Mouse (Mus musculus) MEL (cell line): ENCODE results near the gene Ssbp1. TPM values are rescaled to one million over a fixed set of nuclear protein-coding genes. Genes with fewer than 3 reads are reported as not detected.
A peak's percentile ranks its signal among the peaks of the same experiment; 100 is the strongest.

ENCODE experiments used
- DNase-seq: peaks from one replicate; pipeline ENCODE4 v3.0.0; 2011; ENCODE audit warnings: low read depth, low spot score
- H3K27ac ChIP-seq: 2 replicates; pipeline ENCODE4 v1.5.1; 2012; ENCODE audit warnings: low read depth, mild to moderate bottlenecking, control low read depth, low read length, moderate library complexity; ENCODE audit not compliant: control insufficient read depth
- H3K27me3 ChIP-seq, 2 experiments: fragments of 150-350 bp in 1 of 2; sonication (generic) in 1 of 2; 2 replicates each; pipeline ENCODE4 v1.6.1; 2012; ENCODE audit warnings: low read length in 2 of 2, mild to moderate bottlenecking in 2 of 2, improper control_type of control experiment in 1 of 2, moderate library complexity in 1 of 2; ENCODE audit not compliant: insufficient read depth in 2 of 2, control insufficient read depth in 1 of 2
- H3K36me3 ChIP-seq, 2 experiments: 2 replicates each; pipeline ENCODE4 v1.6.1; 2012 to 2014; ENCODE audit warnings: low read length in 2 of 2, improper control_type of control experiment in 1 of 2, inconsistent platforms in 1 of 2, mild to moderate bottlenecking in 1 of 2; ENCODE audit not compliant: insufficient read depth in 2 of 2, control insufficient read depth in 1 of 2
- H3K4me1 ChIP-seq, 2 experiments: fragments of 150-350 bp in 1 of 2; sonication (generic) in 1 of 2; 2 replicates each; pipeline ENCODE4 v1.6.1; 2012; ENCODE audit warnings: low read length in 2 of 2, improper control_type of control experiment in 1 of 2, mild to moderate bottlenecking in 1 of 2; ENCODE audit not compliant: insufficient read depth in 2 of 2, control insufficient read depth in 1 of 2
- H3K4me3 ChIP-seq, 2 experiments: fragments of 150-350 bp in 1 of 2; sonication (generic) in 1 of 2; 2 replicates each; pipeline ENCODE4 v1.5.1; 2012; ENCODE audit warnings: low read depth in 2 of 2, low read length in 2 of 2, mild to moderate bottlenecking in 2 of 2, moderate library complexity in 2 of 2, control low read depth in 1 of 2, improper control_type of control experiment in 1 of 2; ENCODE audit not compliant: control insufficient read depth in 1 of 2, insufficient read depth in 1 of 2
- H3K79me2 ChIP-seq: 2 replicates; pipeline ENCODE4 v1.6.1; 2012; ENCODE audit warnings: mild to moderate bottlenecking, low read length, moderate library complexity; ENCODE audit not compliant: control insufficient read depth, poor library complexity, insufficient read depth
- H3K9ac ChIP-seq: 2 replicates; pipeline ENCODE4 v1.6.1; 2012; ENCODE audit warnings: low read depth, mild to moderate bottlenecking, control low read depth, low read length, moderate library complexity; ENCODE audit not compliant: control insufficient read depth, poor library complexity, severe bottlenecking
- H3K9me3 ChIP-seq: fragments of 150-350 bp; sonication (generic); replicated peaks from 2 replicates; pipeline ENCODE4 v1.6.1; 2012; ENCODE audit warnings: mild to moderate bottlenecking, low read length, improper control_type of control experiment, moderate library complexity; ENCODE audit not compliant: insufficient read depth
- CHD1 ChIP-seq: IDR thresholded peaks from 2 replicates; pipeline ENCODE4 v1.6.1; 2012; ENCODE audit warnings: low read depth, mild to moderate bottlenecking, inconsistent platforms, low read length, improper control_type of control experiment
- CTCF ChIP-seq, 3 experiments: IDR thresholded peaks in 2 of 3; conservative IDR thresholded peaks in 1 of 3; 2 replicates each; pipeline ENCODE4 v1.5.1; 2011 to 2012; ENCODE audit warnings: low read length in 3 of 3, low read depth in 2 of 3, mild to moderate bottlenecking in 2 of 3, improper control_type of control experiment in 1 of 3, inconsistent platforms in 1 of 3, mixed read lengths in 1 of 3, moderate library complexity in 1 of 3; ENCODE audit not compliant: control insufficient read depth in 1 of 3, insufficient read depth in 1 of 3, poor library complexity in 1 of 3, severe bottlenecking in 1 of 3
- ELF1 ChIP-seq: IDR thresholded peaks from 2 replicates; pipeline ENCODE4 v1.6.1; 2014; ENCODE audit warnings: low read depth, mild to moderate bottlenecking, inconsistent platforms, low read length, improper control_type of control experiment, moderate library complexity
- ETS1 ChIP-seq: IDR thresholded peaks from 2 replicates; pipeline ENCODE4 v1.6.1; 2012; ENCODE audit warnings: low read depth, mild to moderate bottlenecking, inconsistent platforms, low read length, improper control_type of control experiment, moderate library complexity
- HCFC1 ChIP-seq: IDR thresholded peaks from 2 replicates; pipeline ENCODE4 v1.6.1; 2012; ENCODE audit warnings: low read depth, mild to moderate bottlenecking, inconsistent platforms, low read length, improper control_type of control experiment, moderate library complexity
- JUND ChIP-seq: IDR thresholded peaks from 2 replicates; pipeline ENCODE4 v1.6.1; 2011; ENCODE audit warnings: low read depth, mild to moderate bottlenecking, improper control_type of control experiment, low read length
- KAT2A ChIP-seq: conservative IDR thresholded peaks from 2 replicates; pipeline ENCODE4 v1.6.1; 2012; ENCODE audit warnings: low read depth, low read length, improper control_type of control experiment, inconsistent platforms
- MXI1 ChIP-seq: IDR thresholded peaks from 2 replicates; pipeline ENCODE4 v1.6.1; 2011; ENCODE audit warnings: mild to moderate bottlenecking, low read depth, low read length, improper control_type of control experiment
- NELFE ChIP-seq: IDR thresholded peaks from 2 replicates; pipeline ENCODE4 v1.6.1; 2011; ENCODE audit warnings: low read depth, low read length, improper control_type of control experiment
- NRF1 ChIP-seq: IDR thresholded peaks from 2 replicates; pipeline ENCODE4 v1.6.1; 2014; ENCODE audit warnings: low read depth, mild to moderate bottlenecking, inconsistent platforms, low read length, improper control_type of control experiment, moderate library complexity; ENCODE audit not compliant: poor library complexity, insufficient read depth, severe bottlenecking
- POLR2AphosphoS2 ChIP-seq: IDR thresholded peaks from 2 replicates; pipeline ENCODE4 v1.6.1; 2011; ENCODE audit warnings: low read length, improper control_type of control experiment
- POLR2AphosphoS5 ChIP-seq: IDR thresholded peaks from 2 replicates; pipeline ENCODE4 v1.6.1; 2012; ENCODE audit warnings: low read depth, borderline replicate concordance, mild to moderate bottlenecking, inconsistent platforms, low read length, moderate library complexity, mixed read lengths
- RCOR1 ChIP-seq: IDR thresholded peaks from 2 replicates; pipeline ENCODE4 v1.6.1; 2012; ENCODE audit warnings: low read depth, mild to moderate bottlenecking, inconsistent platforms, low read length, improper control_type of control experiment
- SMC3 ChIP-seq: IDR thresholded peaks from 2 replicates; pipeline ENCODE4 v1.6.1; 2011; ENCODE audit warnings: low read depth, low read length, improper control_type of control experiment
- TBP ChIP-seq: IDR thresholded peaks from 2 replicates; pipeline ENCODE4 v1.8.0; 2011; ENCODE audit warnings: low read depth, low read length, improper control_type of control experiment
- TCF12 ChIP-seq: IDR thresholded peaks from 2 replicates; pipeline ENCODE4 v1.6.1; 2014; ENCODE audit warnings: low read depth, mild to moderate bottlenecking, inconsistent platforms, low read length, improper control_type of control experiment, moderate library complexity
- USF1 ChIP-seq: IDR thresholded peaks from 2 replicates; pipeline ENCODE4 v1.6.1; 2014; ENCODE audit warnings: low read depth, mild to moderate bottlenecking, inconsistent platforms, low read length, improper control_type of control experiment, moderate library complexity
- USF2 ChIP-seq, 2 experiments: IDR thresholded peaks; 2 replicates each; pipeline ENCODE4 v1.6.1; 2011 to 2012; ENCODE audit warnings: improper control_type of control experiment in 2 of 2, low read length in 2 of 2, borderline replicate concordance in 1 of 2, inconsistent platforms in 1 of 2, low read depth in 1 of 2, mild to moderate bottlenecking in 1 of 2; ENCODE audit not compliant: insufficient read depth in 1 of 2
- polyA plus RNA-seq, 2 experiments: library from polyadenylated mRNA; stranded (reverse) in 1 of 2; unstranded in 1 of 2; fragments of >175 nt in 1 of 2; fragments of >200 nt in 1 of 2; gene quantifications; 2 replicates each; pipeline versions ENCODE4 v1.2.1 to v1.2.4; 2012; ENCODE audit warnings: low replicate concordance in 2 of 2, low read depth in 1 of 2; ENCODE audit not compliant: insufficient read length in 2 of 2, insufficient read depth in 1 of 2, missing spikeins in 1 of 2
- total RNA-seq: library from RNA; depleted of rRNA; stranded (reverse); fragments of 300-350 nt; gene quantifications from 2 replicates; pipeline ENCODE4 v1.2.3, GENCODE M21; 2012

Ssbp1 gene
- total and polyA plus RNA-seq, 3 experiments: 91.7 to 99.2 TPM; not detected in 1

GRCm38 (mm10) chr6:40471720-40472010, 513 bp downstream of the Ssbp1 start:
- peak overlapping the region; percentile 53 for H3K27ac ChIP-seq

GRCm38 (mm10) chr6:40476132-40476531, 5.0 kb downstream of the Ssbp1 start:
- no peak overlapping the region for H3K27ac ChIP-seq
- H3K79me2 ChIP-seq: peaks cover 11% of the 10 kb centered on the region
- H3K36me3 ChIP-seq: peaks cover 0 to 21% of the 10 kb centered on the region in 2 experiments
- H3K4me3 ChIP-seq: no peak overlapping the region
- H3K27me3 ChIP-seq: no peaks in the 10 kb centered on the region
- DNase-seq: no peak
- H3K9me3 ChIP-seq: no peaks in the 10 kb centered on the region
- TF ChIP-seq ETS1: no peak
- TF ChIP-seq POLR2AphosphoS2: no peak
- TF ChIP-seq CHD1: no peak
- TF ChIP-seq NELFE: no peak
- no peak for TF ChIP-seq POLR2AphosphoS5
- TF ChIP-seq TBP: no peak
- no peak for TF ChIP-seq JUND
- no peak for TF ChIP-seq KAT2A
- no peak for TF ChIP-seq USF1
- TF ChIP-seq ELF1: no peak
- no peak for TF ChIP-seq RCOR1
- TF ChIP-seq USF2 (IDR thresholded peaks at IDR 0.05; ENCODE audit: borderline replicate concordance in 1 of 2, insufficient read depth in 1 of 2, low read depth in 1 of 2, low read length in 2 of 2): no peak
- H3K9ac ChIP-seq: no peak overlapping the region
- H3K4me1 ChIP-seq: peaks cover 0 to 8% of the 10 kb centered on the region in 2 experiments; a peak in 1 of 4 replicates

More at GRCm38 (mm10) chr6:40471720-40472010, 513 bp downstream of the Ssbp1 start:
- Histone ChIP-seq H3K27me3 (no peaks in the 10 kb centered on the region; a peak in 1 of 4 replicates), H3K79me2 (peaks cover 11% of the 10 kb centered on the region), H3K9ac (peak overlapping the region; percentile 83), H3K4me1 (peaks cover 0 to 10% of the 10 kb centered on the region in 2 experiments; a peak in 2 of 4 replicates), H3K4me3 (peak overlapping the region; percentile 60 to 81), H3K9me3 (no peaks in the 10 kb centered on the region), H3K36me3 (peaks cover 0 to 6% of the 10 kb centered on the region in 2 experiments; a peak in 3 of 4 replicates)
- TF ChIP-seq RCOR1 (no peak), CTCF (IDR thresholded peaks at IDR 0.05 in 2 of 3, conservative IDR thresholded peaks at IDR 0.05 in 1 of 3; ENCODE audit: control insufficient read depth in 1 of 3, insufficient read depth in 1 of 3, low read depth in 2 of 3, low read length in 3 of 3, poor library complexity in 1 of 3, severe bottlenecking in 1 of 3) (no peak), TBP (no peak), SMC3 (no peak), TCF12 (no peak), HCFC1 (no peak), MXI1 (peak; percentile 1; the same call in 1 of the 2 replicates), NRF1 (no peak)
- peak; percentile 44 for DNase-seq
